Mouse (Mus musculus): Measurements from ENCODE around the gene Cc2d2b.

DNA sequence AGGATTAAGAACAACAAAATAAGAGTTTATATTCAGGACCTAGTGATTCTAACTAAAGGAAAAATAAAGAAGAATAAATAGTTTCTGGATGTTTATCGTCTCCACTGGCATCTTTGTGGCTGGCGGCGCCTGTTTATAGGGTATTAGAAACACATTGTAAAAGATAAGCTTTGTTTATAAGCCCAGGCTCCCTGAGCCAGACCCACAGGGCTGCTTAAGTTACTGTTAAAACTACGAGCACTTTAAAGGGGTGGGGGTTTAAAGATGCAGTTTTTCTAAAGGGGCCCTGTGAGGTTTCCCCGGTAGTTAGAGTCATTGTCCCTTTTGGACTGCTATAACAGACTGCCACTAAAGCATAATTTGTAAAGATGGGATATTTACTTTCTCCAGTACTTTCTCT, 33.9 kb upstream of the Cc2d2b start:
- TF ChIP-seq E2F4 (IDR thresholded peaks at IDR 0.05; ENCODE audit: insufficient replicate concordance, low read depth, low read length) (no peak), PAX5 (IDR thresholded peaks at IDR 0.05; ENCODE audit: low read length) (no peak), POLR2A (IDR thresholded peaks at IDR 0.05; ENCODE audit: low read depth, low read length) (no peak), USF1 (IDR thresholded peaks at IDR 0.05; ENCODE audit: low read depth, low read length) (no peak)
